Mouse (Mus musculus): ENCODE measurements around the gene Iqcd. TPM values are rescaled to one million over a fixed set of nuclear protein-coding genes. Genes with fewer than 3 reads are reported as not detected.

The Iqcd gene
- total and polyA plus RNA-seq, 2 experiments = 0.09 to 0.22 TPM

- Histone ChIP-seq H3K4me1 (ENCODE audit: control insufficient read depth, insufficient read depth, low read length) (peaks cover 4% of the 10 kb centered on the region; the same call in 1 of the 2 replicates), H3K79me2 (ENCODE audit: control insufficient read depth, insufficient read depth, low read length) (no peaks in the 10 kb centered on the region), H3K4me3 (ENCODE audit: insufficient read depth, low read depth, low read length) (no peak overlapping the region), H3K9ac (ENCODE audit: low read depth, low read length) (no peak overlapping the region), H3K27me3 (ENCODE audit: control insufficient read depth, insufficient read depth, low read length) (peaks cover 4% of the 10 kb centered on the region), H3K36me3 (ENCODE audit: control insufficient read depth, insufficient read depth, low read length) (no peaks in the 10 kb centered on the region), H3K27ac (replicated peaks; ENCODE audit: insufficient read depth, low read depth, low read length) (no peak overlapping the region)
- DNase-seq (ENCODE audit: extremely low read depth, low read depth, low spot score) = no peak
- TF ChIP-seq POLR2A (IDR thresholded peaks at IDR 0.05; ENCODE audit: extremely low read depth, insufficient read depth, low read length) (no peak), CTCF (IDR thresholded peaks at IDR 0.05; ENCODE audit: low read depth, low read length) (no peak)
- 81% methylated on average over 28 of the region's 28 CpGs for WGBS
Observed at GRCm38 (mm10) chr5:120652915-120653701, 64.3 kb downstream of the Iqcd start.

- peaks cover 4% of the 10 kb centered on the region for H3K27me3 ChIP-seq (ENCODE audit: control insufficient read depth, insufficient read depth, low read length)
Observed at GRCm38 (mm10) chr5:120653873-120654272, 65.1 kb downstream of the Iqcd start.

GRCm38 (mm10) chr5:120656281-120656751 lies 67.5 kb downstream of the Iqcd start:
- H3K27ac ChIP-seq (replicated peaks; ENCODE audit: insufficient read depth, low read depth, low read length) = no peak overlapping the region
- H3K4me3 ChIP-seq (ENCODE audit: insufficient read depth, low read depth, low read length) = no peak overlapping the region
- no peaks in the 10 kb centered on the region for H3K27me3 ChIP-seq (ENCODE audit: control insufficient read depth, insufficient read depth, low read length)
- 83% methylated on average over 12 of the region's 12 CpGs for WGBS
- H3K79me2 ChIP-seq (ENCODE audit: control insufficient read depth, insufficient read depth, low read length) = no peaks in the 10 kb centered on the region
- no peak for TF ChIP-seq POLR2A (IDR thresholded peaks at IDR 0.05; ENCODE audit: extremely low read depth, insufficient read depth, low read length)
- no peak for TF ChIP-seq CTCF (IDR thresholded peaks at IDR 0.05; ENCODE audit: low read depth, low read length)
- H3K9ac ChIP-seq (ENCODE audit: low read depth, low read length) = no peak overlapping the region
- DNase-seq (ENCODE audit: extremely low read depth, low read depth, low spot score) = no peak
- no peaks in the 10 kb centered on the region for H3K36me3 ChIP-seq (ENCODE audit: control insufficient read depth, insufficient read depth, low read length)
- no peaks in the 10 kb centered on the region for H3K4me1 ChIP-seq (ENCODE audit: control insufficient read depth, insufficient read depth, low read length)

More at GRCm38 (mm10) chr5:120653873-120654272, 65.1 kb downstream of the Iqcd start:
- WGBS = 86% methylated on average over 2 of the region's 2 CpGs
- no peak for DNase-seq (ENCODE audit: extremely low read depth, low read depth, low spot score)
- H3K4me3 ChIP-seq (ENCODE audit: insufficient read depth, low read depth, low read length) = no peak overlapping the region
- no peaks in the 10 kb centered on the region; the same call in 1 of the 2 replicates for H3K4me1 ChIP-seq (ENCODE audit: control insufficient read depth, insufficient read depth, low read length)
- no peak overlapping the region for H3K9ac ChIP-seq (ENCODE audit: low read depth, low read length)
- no peaks in the 10 kb centered on the region for H3K79me2 ChIP-seq (ENCODE audit: control insufficient read depth, insufficient read depth, low read length)
- TF ChIP-seq POLR2A (IDR thresholded peaks at IDR 0.05; ENCODE audit: extremely low read depth, insufficient read depth, low read length) (no peak), CTCF (IDR thresholded peaks at IDR 0.05; ENCODE audit: low read depth, low read length) (no peak)
- H3K27ac ChIP-seq (replicated peaks; ENCODE audit: insufficient read depth, low read depth, low read length) = no peak overlapping the region
- no peaks in the 10 kb centered on the region for H3K36me3 ChIP-seq (ENCODE audit: control insufficient read depth, insufficient read depth, low read length)

Other genes with a start within 250 kb of the Iqcd start
- not detected in 2 replicates for gene Lhx5, start 157.3 kb upstream of the Iqcd start, total RNA-seq (2014; rRNA removed)
- not detected in 2 replicates for gene Lhx5, start 157.3 kb upstream of the Iqcd start, polyA plus RNA-seq (2012; rRNA removed)
- gene Sdsl, start 116.2 kb upstream of the Iqcd start, total RNA-seq (2014; rRNA removed) = 11.7 and 23.2 TPM in 2 replicates
- 18.6 and 25.9 TPM in 2 replicates for gene Sdsl, start 116.2 kb upstream of the Iqcd start, polyA plus RNA-seq (2012; rRNA removed)
- 410 and 645 TPM in 2 replicates for gene Sds, start 112.5 kb upstream of the Iqcd start, total RNA-seq (2014; rRNA removed)
- gene Sds, start 112.5 kb upstream of the Iqcd start, polyA plus RNA-seq (2012; rRNA removed) = 648 and 709 TPM in 2 replicates
- gene Plbd2, start 85.4 kb upstream of the Iqcd start, total RNA-seq (2014; rRNA removed) = 18.1 and 28.9 TPM in 2 replicates
- 41.9 and 42.0 TPM in 2 replicates for gene Plbd2, start 85.4 kb upstream of the Iqcd start, polyA plus RNA-seq (2012; rRNA removed)
- gene Slc8b1, start 77.8 kb upstream of the Iqcd start, total RNA-seq (2014; rRNA removed) = 40.6 and 78.9 TPM in 2 replicates
- gene Slc8b1, start 77.8 kb upstream of the Iqcd start, polyA plus RNA-seq (2012; rRNA removed) = 47.6 and 52.4 TPM in 2 replicates
- gene Tpcn1, start 343 bp upstream of the Iqcd start, total RNA-seq (2014; rRNA removed) = 7.6 and 11.5 TPM in 2 replicates
- gene Tpcn1, start 343 bp upstream of the Iqcd start, polyA plus RNA-seq (2012; rRNA removed) = 51.9 and 78.1 TPM in 2 replicates
- 4.4 and 5.9 TPM in 2 replicates for gene Rita1, start 23.6 kb downstream of the Iqcd start, total RNA-seq (2014; rRNA removed)
- gene Rita1, start 23.6 kb downstream of the Iqcd start, polyA plus RNA-seq (2012; rRNA removed) = 9.1 and 10.5 TPM in 2 replicates
- gene Ddx54, start 23.7 kb downstream of the Iqcd start, total RNA-seq (2014; rRNA removed) = 15.2 and 19.8 TPM in 2 replicates
- gene Ddx54, start 23.7 kb downstream of the Iqcd start, polyA plus RNA-seq (2012; rRNA removed) = 24.2 and 24.6 TPM in 2 replicates
- gene Cfap73, start 45.2 kb downstream of the Iqcd start, total RNA-seq (2014; rRNA removed) = not detected in 2 replicates
- gene Cfap73, start 45.2 kb downstream of the Iqcd start, polyA plus RNA-seq (2012; rRNA removed) = not detected in 2 replicates
- gene Rasal1, start 59.8 kb downstream of the Iqcd start, total RNA-seq (2014; rRNA removed) = 0.09 and 0.54 TPM in 2 replicates
- gene Rasal1, start 59.8 kb downstream of the Iqcd start, polyA plus RNA-seq (2012; rRNA removed) = 0.10 and 0.95 TPM in 2 replicates
- 0.65 and 1.4 TPM in 2 replicates for gene Dtx1, start 122.9 kb downstream of the Iqcd start, total RNA-seq (2014; rRNA removed)
- gene Dtx1, start 122.9 kb downstream of the Iqcd start, polyA plus RNA-seq (2012; rRNA removed) = 0.75 and 1.3 TPM in 2 replicates
- 1.8 and 1.9 TPM in 2 replicates for gene Oas2, start 160.8 kb downstream of the Iqcd start, total RNA-seq (2014; rRNA removed)
- gene Oas2, start 160.8 kb downstream of the Iqcd start, polyA plus RNA-seq (2012; rRNA removed) = 1.3 and 5.4 TPM in 2 replicates
- gene Oas3, start 188.6 kb downstream of the Iqcd start, total RNA-seq (2014; rRNA removed) = 0.87 and 1.4 TPM in 2 replicates
- gene Oas3, start 188.6 kb downstream of the Iqcd start, polyA plus RNA-seq (2012; rRNA removed) = 0.91 and 1.7 TPM in 2 replicates
- not detected in 2 replicates for gene Oas1e, start 206.5 kb downstream of the Iqcd start, total RNA-seq (2014; rRNA removed)
- not detected in 2 replicates for gene Oas1e, start 206.5 kb downstream of the Iqcd start, polyA plus RNA-seq (2012; rRNA removed)
- gene Oas1c, start 223.5 kb downstream of the Iqcd start, total RNA-seq (2014; rRNA removed) = 1.5 TPM in 2 replicates
- gene Oas1c, start 223.5 kb downstream of the Iqcd start, polyA plus RNA-seq (2012; rRNA removed) = 0.39 and 1.6 TPM in 2 replicates